Mouse (Mus musculus) ES-E14 (cell line): Measurements from ENCODE around the gene Nup210l.

Experiments used
- CHD2 ChIP-seq: IDR thresholded peaks from 2 replicates; pipeline ENCODE4 v1.6.1; 2014; ENCODE audit warnings: mild to moderate bottlenecking, low read depth, low read length, inconsistent platforms
- HCFC1 ChIP-seq: IDR thresholded peaks from 2 replicates; pipeline ENCODE4 v1.6.1; 2012; ENCODE audit warnings: low read length, inconsistent platforms, borderline replicate concordance; ENCODE audit not compliant: insufficient read depth
- MAFK ChIP-seq: IDR thresholded peaks from 2 replicates; pipeline ENCODE4 v1.6.1; 2014; ENCODE audit warnings: mild to moderate bottlenecking, low read depth, low read length, inconsistent platforms; ENCODE audit not compliant: insufficient read depth
- ZC3H11A ChIP-seq: IDR thresholded peaks from 2 replicates; pipeline ENCODE4 v1.6.1; 2012; ENCODE audit warnings: low read depth, mild to moderate bottlenecking, inconsistent platforms, low read length, borderline replicate concordance
- ZNF384 ChIP-seq: IDR thresholded peaks from 2 replicates; pipeline ENCODE4 v1.6.1; 2012; ENCODE audit warnings: low read depth, low read length, inconsistent platforms

DNA sequence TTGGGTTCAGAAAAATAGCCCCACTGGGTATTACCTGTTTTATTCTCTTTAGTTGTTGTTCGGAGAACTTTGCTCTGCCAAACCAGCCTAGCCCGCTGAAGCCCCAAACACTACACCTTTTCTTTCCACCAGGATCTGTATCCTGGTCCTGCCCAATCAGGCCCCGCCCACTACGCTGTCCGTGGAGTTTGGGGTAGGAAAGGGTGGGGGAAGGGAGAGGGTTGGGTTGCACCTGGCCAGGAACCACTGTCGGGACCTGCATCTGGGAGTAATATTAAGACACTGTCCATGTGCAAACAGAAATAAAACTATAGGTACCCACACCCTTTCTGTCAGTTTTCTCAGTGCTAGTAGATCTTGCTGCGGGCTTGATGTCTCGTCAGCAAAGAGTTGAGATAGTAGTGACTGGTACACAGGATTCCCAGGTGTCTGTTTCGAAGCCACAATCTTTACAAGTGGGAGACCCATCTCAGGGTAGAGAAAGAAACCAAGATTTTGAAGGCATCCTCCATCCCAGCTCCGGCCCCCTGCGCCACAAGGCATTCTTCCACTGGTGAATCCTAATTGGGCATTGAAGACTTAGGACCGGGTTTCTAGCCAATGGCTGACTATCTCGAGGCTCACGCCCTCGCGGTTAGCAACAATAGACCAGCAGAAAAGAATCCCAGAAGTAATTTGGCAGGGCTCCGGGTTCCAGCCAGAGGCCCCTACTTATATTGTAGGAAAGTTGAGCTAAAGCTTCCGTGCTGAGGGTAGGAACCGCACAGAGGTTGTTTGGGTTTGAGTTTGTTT, 139.2 kb downstream of the Nup210l start, which contains the start of gene Creb3l4:
- no peak for TF ChIP-seq MAFK
- TF ChIP-seq ZC3H11A = no peak
- TF ChIP-seq CHD2 = no peak
- TF ChIP-seq HCFC1 = no peak
- no peak for TF ChIP-seq ZNF384
